ENCODE assay signal across 11 mouse cellular contexts in the genomic region with DNA sequence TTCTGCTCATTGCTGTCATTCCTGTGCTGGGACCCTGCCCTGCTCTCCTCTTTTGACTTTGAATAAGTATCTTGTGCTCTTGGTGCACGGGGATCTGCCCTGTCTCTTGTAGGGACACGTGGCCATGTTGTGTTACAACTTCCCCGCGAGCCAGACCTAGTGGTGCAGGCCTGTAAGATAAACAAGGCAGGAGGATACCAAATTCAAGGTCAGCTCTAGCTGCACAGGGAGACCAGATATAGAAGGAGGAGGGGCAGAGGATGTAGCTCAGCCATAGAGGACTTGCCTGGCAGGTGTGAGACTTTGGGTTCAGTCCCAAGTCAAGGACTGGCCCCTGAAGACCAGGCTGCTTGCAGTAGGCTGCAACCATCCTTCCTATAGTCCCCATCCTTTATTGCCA.
DNase-seq lines count a peak whose midpoint lies in the region; ATAC-seq and TF ChIP-seq lines count a peak whose summit lies in the region.
"Had no signal": no experiment of that assay in that cellular context is flagged by ENCODE, and none has a peak within 500 bp of the region (broad histone marks: within the 10 kb centered on the region; RNA-seq: fewer than 3 reads in every experiment).

No protein-coding gene starts in this region.

- WGBS in heart, embryonic 12.5 days, result 40% methylated on average over 4 of the region's 4 CpGs
- 81% methylated on average over 4 of the region's 4 CpGs for WGBS in neural tube, embryonic 15.5 days
- 42% methylated on average over 4 of the region's 4 CpGs for WGBS in stomach, postnatal 0 days
- 88% methylated on average over 4 of the region's 4 CpGs for WGBS in forebrain, embryonic 16.5 days

- no peak for TF ChIP-seq EP300 in stomach, postnatal 0 days (optimal IDR thresholded peaks at IDR 0.05)

- H3K36me3 ChIP-seq in heart, embryonic 12.5 days, result no peaks in the 10 kb centered on the region
- H3K36me3 ChIP-seq in neural tube, embryonic 15.5 days, result no peaks in the 10 kb centered on the region
- no peaks in the 10 kb centered on the region for H3K36me3 ChIP-seq in stomach, postnatal 0 days (ENCODE audit: control insufficient read depth, insufficient read depth, low read length)
- no peaks in the 10 kb centered on the region for H3K36me3 ChIP-seq in forebrain, embryonic 16.5 days (ENCODE audit: control insufficient read depth, insufficient read depth)
- H3K36me3 ChIP-seq: embryonic facial prominence, embryonic 13.5 days; midbrain, embryonic 12.5 days had no signal

- no peak for TF ChIP-seq CTCF in stomach, postnatal 0 days (IDR thresholded peaks at IDR 0.05; ENCODE audit: low read depth)

- no peaks in the 10 kb centered on the region; the same call in 1 of the 2 replicates for H3K27me3 ChIP-seq in heart, embryonic 12.5 days (replicated peaks)
- H3K27me3 ChIP-seq in neural tube, embryonic 15.5 days (replicated peaks), result no peaks in the 10 kb centered on the region
- no peaks in the 10 kb centered on the region for H3K27me3 ChIP-seq in stomach, postnatal 0 days (ENCODE audit: control insufficient read depth, insufficient read depth, low read length)
- no peaks in the 10 kb centered on the region for H3K27me3 ChIP-seq in forebrain, embryonic 16.5 days (replicated peaks; ENCODE audit: control insufficient read depth, insufficient read depth, low read length)
- H3K27me3 ChIP-seq: CH12.LX; embryonic facial prominence, embryonic 13.5 days; midbrain, embryonic 12.5 days had no signal

- no peak overlapping the region for H3K9ac ChIP-seq in heart, embryonic 12.5 days
- H3K9ac ChIP-seq in neural tube, embryonic 15.5 days (replicated peaks), result no peak overlapping the region
- no peak overlapping the region for H3K9ac ChIP-seq in stomach, postnatal 0 days (ENCODE audit: low read length)
- no peak overlapping the region for H3K9ac ChIP-seq in forebrain, embryonic 16.5 days (replicated peaks; ENCODE audit: low read depth, low read length)
- H3K9ac ChIP-seq: embryonic facial prominence, embryonic 13.5 days; midbrain, embryonic 12.5 days had no signal

- H3K4me3 ChIP-seq in heart, embryonic 12.5 days, result no peak overlapping the region
- no peak overlapping the region for H3K4me3 ChIP-seq in neural tube, embryonic 15.5 days (replicated peaks)
- no peak overlapping the region for H3K4me3 ChIP-seq in stomach, postnatal 0 days (ENCODE audit: low read depth, low read length)
- no peak overlapping the region for H3K4me3 ChIP-seq in forebrain, embryonic 16.5 days (replicated peaks; ENCODE audit: low read length)
- H3K4me3 ChIP-seq: embryonic facial prominence, embryonic 13.5 days; midbrain, embryonic 12.5 days had no signal

- H3K9me3 ChIP-seq in heart, embryonic 12.5 days (replicated peaks), result no peaks in the 10 kb centered on the region
- no peaks in the 10 kb centered on the region for H3K9me3 ChIP-seq in neural tube, embryonic 15.5 days (replicated peaks)
- H3K9me3 ChIP-seq in stomach, postnatal 0 days (ENCODE audit: control insufficient read depth, low read length), result no peaks in the 10 kb centered on the region
- H3K9me3 ChIP-seq in forebrain, embryonic 16.5 days (ENCODE audit: control insufficient read depth, low read length), result no peaks in the 10 kb centered on the region
- H3K9me3 ChIP-seq: embryonic facial prominence, embryonic 13.5 days; midbrain, embryonic 12.5 days had no signal

- peaks cover 21% of the 10 kb centered on the region for H3K4me1 ChIP-seq in heart, embryonic 12.5 days (replicated peaks)
- no peaks in the 10 kb centered on the region for H3K4me1 ChIP-seq in neural tube, embryonic 15.5 days
- peaks cover 2% of the 10 kb centered on the region; the same call in 1 of the 2 replicates for H3K4me1 ChIP-seq in stomach, postnatal 0 days (replicated peaks; ENCODE audit: control insufficient read depth, insufficient read depth)
- H3K4me1 ChIP-seq in forebrain, embryonic 16.5 days (replicated peaks; ENCODE audit: control insufficient read depth, insufficient read depth, low read length), result no peaks in the 10 kb centered on the region
- H3K4me1 ChIP-seq: embryonic facial prominence, embryonic 13.5 days; midbrain, embryonic 12.5 days had no signal

- ATAC-seq in heart, embryonic 12.5 days (ENCODE audit: insufficient number of reproducible peaks, low FRiP score), result no peak
- no peak for ATAC-seq in neural tube, embryonic 15.5 days (ENCODE audit: low FRiP score)
- no peak for ATAC-seq in stomach, postnatal 0 days (ENCODE audit: low FRiP score, low TSS enrichment)
- no peak for ATAC-seq in forebrain, embryonic 16.5 days

- DNase-seq in heart, adult 11 months, result peak; percentile 90
- no peak for DNase-seq in neural tube, embryonic 10.5 days (ENCODE audit: extremely low spot score, low spot score)
- peak; percentile 31 for DNase-seq in liver
- no peak for DNase-seq in stomach, postnatal 0 days (ENCODE audit: low spot score)
- DNase-seq in B cell, adult 2 months, result no peak

- no peak overlapping the region for H3K4me2 ChIP-seq in heart, embryonic 12.5 days
- no peak overlapping the region for H3K4me2 ChIP-seq in neural tube, embryonic 15.5 days
- no peak overlapping the region for H3K4me2 ChIP-seq in stomach, postnatal 0 days (replicated peaks; ENCODE audit: low read depth)
- no peak overlapping the region for H3K4me2 ChIP-seq in forebrain, embryonic 16.5 days (ENCODE audit: low read length)
- H3K4me2 ChIP-seq: embryonic facial prominence, embryonic 13.5 days; midbrain, embryonic 12.5 days had no signal

- no peak overlapping the region for H3K27ac ChIP-seq in heart, embryonic 12.5 days (ENCODE audit: poor library complexity, severe bottlenecking)
- peak overlapping the region; percentile 28; the same call in 1 of the 2 replicates for H3K27ac ChIP-seq in neural tube, embryonic 15.5 days (replicated peaks)
- H3K27ac ChIP-seq in stomach, postnatal 0 days (replicated peaks), result peak overlapping the region; percentile 63
- H3K27ac ChIP-seq in forebrain, embryonic 16.5 days (ENCODE audit: low read length), result no peak overlapping the region
- H3K27ac ChIP-seq: embryonic facial prominence, embryonic 13.5 days; midbrain, embryonic 12.5 days had no signal

Comparison
In these comparisons a context has a peak if more than half of its experiments do, and no peak if none do; other contexts are left out.
1. DNase-seq: peak in heart, adult 11 months (single experiment) and liver (single experiment); none in neural tube, embryonic 10.5 days (single experiment), stomach, postnatal 0 days (single experiment) and B cell, adult 2 months (0 of 2).
2. H3K27ac ChIP-seq: peak in neural tube, embryonic 15.5 days (single experiment) and stomach, postnatal 0 days (single experiment); none in heart, embryonic 12.5 days (single experiment) and forebrain, embryonic 16.5 days (single experiment).